Mouse (Mus musculus) ES-CJ7 (cell line): ENCODE measurements at regions not wholly inside any gene's neighbourhood (a gene's known extent, or its start where the extent isn't known, plus 50 kb on each side); places are given as distances from the start of the nearest gene placed in this dataset.
A peak's percentile ranks its signal among the peaks of the same experiment; 100 is the strongest.
"Not testable (repeated sequence)": the region's sequence is repeated elsewhere in the genome, so short reads cannot be mapped to it uniquely, and the experiment has no call there.

ENCODE experiments used
- DNase-seq: peaks from one replicate; pipeline ENCODE4 v3.0.0; 2011; ENCODE audit warnings: low read depth, low spot score

- DNase-seq: no peak
These were observed 116.0 kb upstream of the Gmds start for GRCm38 (mm10) chr13:32454419-32455146.

- no peak for DNase-seq
These were observed 111.3 kb upstream of the Gmds start for GRCm38 (mm10) chr13:32449710-32450417.

DNA sequence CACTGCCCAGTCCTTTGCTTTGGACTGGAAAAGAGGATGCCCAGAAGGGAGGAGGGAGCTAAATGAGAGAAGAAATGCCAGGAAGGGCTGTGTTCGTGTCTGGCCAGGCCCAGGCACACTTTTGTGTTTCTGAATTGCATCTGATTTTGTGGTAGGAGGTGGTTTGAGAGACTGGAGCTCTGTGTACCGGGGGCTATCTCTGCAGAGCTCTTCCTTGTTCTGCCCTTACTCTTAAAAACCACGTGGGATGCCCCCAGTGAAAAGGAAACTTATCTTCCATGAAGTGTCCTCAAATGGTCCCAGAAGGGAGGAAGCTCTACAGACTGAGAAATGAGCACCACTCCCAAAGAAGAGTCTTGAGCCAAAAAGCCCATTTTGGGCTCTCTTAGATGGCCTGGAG, 106.0 kb upstream of the Gmds start:
- DNase-seq: no peak

DNA sequence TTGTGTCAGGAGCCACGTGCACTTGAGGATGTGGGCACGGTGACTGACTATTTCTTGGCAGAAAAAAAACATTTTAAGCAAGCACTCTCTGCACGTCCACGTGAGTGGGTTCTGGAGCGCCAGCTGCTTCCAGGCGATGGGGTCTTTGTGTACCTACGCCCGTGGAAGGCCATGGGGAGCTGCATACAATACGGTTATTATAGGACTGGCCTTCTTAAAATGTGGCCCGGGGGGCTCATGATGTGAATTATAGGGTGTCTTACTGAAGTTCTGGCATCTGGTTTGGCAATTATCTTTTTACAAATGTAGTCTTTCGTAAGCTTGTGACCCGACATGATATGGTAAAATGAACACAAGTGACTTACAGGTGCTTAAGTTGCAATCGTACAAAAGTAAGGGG, 103.5 kb upstream of the Gmds start:
- DNase-seq: no peak

DNA sequence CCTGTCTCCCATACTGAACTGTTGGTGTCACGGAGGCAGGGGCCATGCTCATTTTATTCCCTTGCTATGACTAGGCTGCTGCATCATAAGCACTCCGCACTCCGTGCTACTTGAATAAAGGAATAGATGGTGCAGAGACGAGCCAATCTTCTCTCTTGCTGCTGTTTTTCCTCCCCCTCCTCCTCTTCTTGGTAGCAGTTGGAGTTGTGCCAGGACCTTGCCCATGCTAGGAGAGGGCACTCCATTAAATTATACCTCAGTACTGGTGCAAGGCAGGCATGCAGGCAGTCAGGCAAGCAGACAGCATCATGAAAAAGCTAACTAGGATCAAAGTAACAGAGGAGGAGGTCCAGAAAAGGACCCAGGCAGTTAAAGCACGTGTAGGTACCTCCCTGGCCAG, 96.6 kb upstream of the Gmds start:
- no peak for DNase-seq

DNA sequence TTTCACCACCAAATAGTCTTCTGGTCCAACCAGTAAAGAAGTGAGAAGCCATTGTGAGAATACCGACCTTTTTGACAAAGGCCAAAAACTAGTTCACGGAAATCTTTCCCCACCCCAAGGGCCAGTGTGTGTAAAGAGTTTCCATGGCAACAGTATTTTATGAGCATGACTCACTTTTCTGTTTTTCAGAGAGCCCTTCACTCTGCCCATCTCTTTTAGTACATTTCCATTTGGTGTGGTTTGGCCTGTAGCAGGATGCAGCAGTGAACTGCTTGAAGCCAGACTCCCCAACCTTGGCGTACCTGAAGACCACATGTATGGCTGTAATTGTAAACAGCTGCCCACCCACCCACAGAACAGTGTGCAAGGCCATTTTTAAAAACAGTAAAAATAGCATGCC, 89.9 kb upstream of the Gmds start:
- no peak for DNase-seq

- no peak for DNase-seq
These were observed 88.4 kb upstream of the Gmds start for GRCm38 (mm10) chr13:32426906-32427305.

GRCm38 (mm10) chr13:32426199-32426598, 87.7 kb upstream of the Gmds start:
- DNase-seq: no peak

GRCm38 (mm10) chr13:32424543-32424942, 86.0 kb upstream of the Gmds start:
- DNase-seq: not testable (repeated sequence)

DNA sequence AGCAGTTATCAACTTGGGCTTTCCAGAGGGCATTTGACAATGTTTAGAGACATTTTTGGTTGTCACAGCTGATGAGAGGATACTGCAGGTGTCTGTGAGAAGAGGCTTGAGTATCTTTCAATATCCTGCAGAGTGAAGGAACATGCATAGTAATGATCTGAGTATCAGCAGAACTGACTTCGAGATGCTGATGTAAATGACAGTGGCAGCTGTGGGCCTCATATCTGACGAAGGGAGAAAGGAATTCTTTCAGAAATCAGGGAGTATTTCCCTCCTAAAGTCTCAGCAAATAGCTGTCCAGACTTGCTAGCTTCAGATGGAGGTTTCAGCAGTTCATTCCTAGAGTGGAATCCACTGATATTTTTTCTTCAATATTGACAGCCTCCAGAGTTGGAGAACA, 83.9 kb upstream of the Gmds start:
- DNase-seq: no peak

GRCm38 (mm10) chr13:32419326-32419725, 80.8 kb upstream of the Gmds start:
- no peak for DNase-seq

- no peak for DNase-seq
These were observed 80.1 kb upstream of the Gmds start for GRCm38 (mm10) chr13:32418655-32419054.

GRCm38 (mm10) chr13:32417907-32418306, 79.4 kb upstream of the Gmds start:
- DNase-seq: no peak

GRCm38 (mm10) chr13:32411287-32411935, 72.9 kb upstream of the Gmds start:
- DNase-seq: peak; percentile 48

GRCm38 (mm10) chr13:32410065-32410464, 71.5 kb upstream of the Gmds start:
- DNase-seq: no peak

DNA sequence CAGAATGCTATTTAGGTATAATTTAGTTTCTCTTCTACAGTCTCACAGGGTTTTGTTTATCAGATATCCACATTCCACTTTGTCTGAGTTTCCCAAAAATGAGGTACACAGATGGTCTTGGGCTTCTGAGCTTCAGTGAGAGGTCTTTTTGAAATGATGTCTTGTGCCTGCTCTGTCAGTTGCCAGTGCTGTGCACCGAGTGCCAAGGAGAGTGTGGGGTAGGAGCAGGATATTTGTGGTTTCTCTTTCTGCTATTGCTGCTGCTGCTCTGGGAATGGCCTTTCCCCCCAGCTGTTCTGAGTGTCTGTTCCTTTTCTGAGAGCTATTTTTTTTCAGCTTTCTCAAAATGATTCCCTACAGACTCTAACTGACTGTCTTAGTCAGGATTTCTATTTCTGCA, 60.1 kb upstream of the Gmds start:
- DNase-seq: no peak
